Mouse (Mus musculus): ENCODE data around the gene Spata2. TPM values are rescaled to one million over a fixed set of nuclear protein-coding genes. Genes with fewer than 3 reads are reported as not detected.

Gene Spata2
- total and polyA plus RNA-seq, 2 experiments from 2014 or later = 28.9 to 36.6 TPM

GRCm38 (mm10) chr2:167487994-167488393, 4.7 kb downstream of the Spata2 start:
- H3K36me3 ChIP-seq (ENCODE audit: insufficient read depth) = peaks cover 26% of the 10 kb centered on the region
- no peak overlapping the region for H3K9ac ChIP-seq
- DNase-seq (no peak), ATAC-seq (no peak)
- no peak overlapping the region for H3K4me3 ChIP-seq (ENCODE audit: low read depth, low read length)
- no peaks in the 10 kb centered on the region for H3K9me3 ChIP-seq (ENCODE audit: low read length)
- WGBS = 83% methylated on average over 6 of the region's 6 CpGs
- peaks cover 10% of the 10 kb centered on the region for H3K4me1 ChIP-seq (ENCODE audit: insufficient read depth)
- TF ChIP-seq CTCF (IDR thresholded peaks at IDR 0.05; ENCODE audit: low read depth) = no peak
- no peak overlapping the region for H3K4me2 ChIP-seq (ENCODE audit: low read depth)
- H3K27me3 ChIP-seq (ENCODE audit: insufficient read depth, low read length) = no peaks in the 10 kb centered on the region
- no peak overlapping the region for H3K27ac ChIP-seq (ENCODE audit: low read depth, low read length)

GRCm38 (mm10) chr2:167487551-167487950, 5.1 kb downstream of the Spata2 start:
- H3K36me3 ChIP-seq (ENCODE audit: insufficient read depth) = peaks cover 30% of the 10 kb centered on the region
- H3K9ac ChIP-seq = no peak overlapping the region
- no peak overlapping the region for H3K4me2 ChIP-seq (ENCODE audit: low read depth)
- ATAC-seq (no peak), DNase-seq (no peak)
- 95% methylated on average over 6 of the region's 6 CpGs for WGBS
- H3K9me3 ChIP-seq (ENCODE audit: low read length) = no peaks in the 10 kb centered on the region
- H3K4me1 ChIP-seq (ENCODE audit: insufficient read depth) = peaks cover 10% of the 10 kb centered on the region
- no peaks in the 10 kb centered on the region for H3K27me3 ChIP-seq (ENCODE audit: insufficient read depth, low read length)
- H3K27ac ChIP-seq (ENCODE audit: low read depth, low read length) = no peak overlapping the region
- TF ChIP-seq CTCF (IDR thresholded peaks at IDR 0.05; ENCODE audit: low read depth) = no peak
- no peak overlapping the region for H3K4me3 ChIP-seq (ENCODE audit: low read depth, low read length)

GRCm38 (mm10) chr2:167486573-167486972, 6.1 kb downstream of the Spata2 start:
- peaks cover 35% of the 10 kb centered on the region for H3K36me3 ChIP-seq (ENCODE audit: insufficient read depth)
- ATAC-seq (no peak), DNase-seq (no peak)
- no peaks in the 10 kb centered on the region for H3K27me3 ChIP-seq (ENCODE audit: insufficient read depth, low read length)
- no peak overlapping the region for H3K27ac ChIP-seq (ENCODE audit: low read depth, low read length)
- no peak for TF ChIP-seq CTCF (IDR thresholded peaks at IDR 0.05; ENCODE audit: low read depth)
- 87% methylated on average over 4 of the region's 4 CpGs for WGBS
- no peak overlapping the region for H3K9ac ChIP-seq
- peaks cover 10% of the 10 kb centered on the region for H3K4me1 ChIP-seq (ENCODE audit: insufficient read depth)
- H3K4me3 ChIP-seq (ENCODE audit: low read depth, low read length) = no peak overlapping the region
- no peak overlapping the region for H3K4me2 ChIP-seq (ENCODE audit: low read depth)
- H3K9me3 ChIP-seq (ENCODE audit: low read length) = no peaks in the 10 kb centered on the region

- H3K9ac ChIP-seq = no peak overlapping the region
Measured at GRCm38 (mm10) chr2:167485501-167486377, 6.9 kb downstream of the Spata2 start.

GRCm38 (mm10) chr2:167484932-167485331, 7.8 kb downstream of the Spata2 start:
- no peak overlapping the region for H3K9ac ChIP-seq
- H3K4me2 ChIP-seq (ENCODE audit: low read depth) = no peak overlapping the region
- no peaks in the 10 kb centered on the region for H3K27me3 ChIP-seq (ENCODE audit: insufficient read depth, low read length)
- 92% methylated on average over 11 of the region's 11 CpGs for WGBS
- H3K27ac ChIP-seq (ENCODE audit: low read depth, low read length) = no peak overlapping the region
- DNase-seq (no peak), ATAC-seq (no peak)
- H3K4me1 ChIP-seq (ENCODE audit: insufficient read depth) = no peaks in the 10 kb centered on the region
- no peaks in the 10 kb centered on the region for H3K9me3 ChIP-seq (ENCODE audit: low read length)
- no peak overlapping the region for H3K4me3 ChIP-seq (ENCODE audit: low read depth, low read length)
- H3K36me3 ChIP-seq (ENCODE audit: insufficient read depth) = peaks cover 40% of the 10 kb centered on the region
- no peak for TF ChIP-seq CTCF (IDR thresholded peaks at IDR 0.05; ENCODE audit: low read depth)

More at GRCm38 (mm10) chr2:167485501-167486377, 6.9 kb downstream of the Spata2 start:
- ATAC-seq = peak; percentile 77
- 50% methylated on average over 7 of the region's 7 CpGs for WGBS
- Histone ChIP-seq H3K4me1 (ENCODE audit: insufficient read depth) (peaks cover 2% of the 10 kb centered on the region), H3K4me3 (ENCODE audit: low read depth, low read length) (no peak overlapping the region), H3K9me3 (ENCODE audit: low read length) (no peaks in the 10 kb centered on the region), H3K36me3 (ENCODE audit: insufficient read depth) (peaks cover 40% of the 10 kb centered on the region), H3K27me3 (ENCODE audit: insufficient read depth, low read length) (no peaks in the 10 kb centered on the region), H3K4me2 (ENCODE audit: low read depth) (no peak overlapping the region), H3K27ac (ENCODE audit: low read depth, low read length) (0 out of 2 replicates have a peak overlapping the region, but pooled peaks have one; percentile 9)
- DNase-seq = peak; percentile 57
- TF ChIP-seq CTCF (IDR thresholded peaks at IDR 0.05; ENCODE audit: low read depth) = no peak

GRCm38 (mm10) chr2:167483827-167484410, 8.8 kb downstream of the Spata2 start:
- Histone ChIP-seq H3K4me2 (ENCODE audit: low read depth) (no peak overlapping the region), H3K27ac (ENCODE audit: low read depth, low read length) (no peak overlapping the region), H3K9ac (no peak overlapping the region), H3K4me1 (ENCODE audit: insufficient read depth) (no peaks in the 10 kb centered on the region), H3K36me3 (ENCODE audit: insufficient read depth) (peaks cover 39% of the 10 kb centered on the region), H3K9me3 (ENCODE audit: low read length) (no peaks in the 10 kb centered on the region), H3K4me3 (ENCODE audit: low read depth, low read length) (no peak overlapping the region), H3K27me3 (ENCODE audit: insufficient read depth, low read length) (no peaks in the 10 kb centered on the region)
- 96% methylated on average over 24 of the region's 24 CpGs for WGBS
- no peak for TF ChIP-seq CTCF (IDR thresholded peaks at IDR 0.05; ENCODE audit: low read depth)
- DNase-seq (no peak), ATAC-seq (no peak)

Data from forebrain, postnatal 0 days (tissue).